Mouse (Mus musculus) ES-Bruce4 (cell line): ENCODE data around the gene Usp12. TPM values are rescaled to one million over a fixed set of nuclear protein-coding genes. Genes with fewer than 3 reads are reported as not detected.

Experiments
- H3K27ac ChIP-seq: 2 replicates; pipeline ENCODE4 v1.5.1; 2012; ENCODE audit warnings: low read length, inconsistent platforms; ENCODE audit not compliant: insufficient read depth
- H3K27me3 ChIP-seq: 2 replicates; pipeline ENCODE4 v1.6.1; 2012; ENCODE audit warnings: mild to moderate bottlenecking, low read length, inconsistent platforms; ENCODE audit not compliant: control insufficient read depth, poor library complexity, insufficient read depth, severe bottlenecking
- H3K36me3 ChIP-seq: 2 replicates; pipeline ENCODE4 v1.6.1; 2012; ENCODE audit warnings: inconsistent platforms, mild to moderate bottlenecking, low read length, moderate library complexity; ENCODE audit not compliant: control insufficient read depth, poor library complexity, insufficient read depth, severe bottlenecking
- H3K4me1 ChIP-seq: one replicate; pipeline ENCODE4 v1.8.1; 2011; ENCODE audit warnings: low read length; ENCODE audit not compliant: control insufficient read depth, insufficient read depth
- H3K4me3 ChIP-seq: 2 replicates; pipeline ENCODE4 v1.5.1; 2011; ENCODE audit warnings: low read depth, mild to moderate bottlenecking, low read length
- H3K9ac ChIP-seq: 2 replicates; pipeline ENCODE4 v1.6.1; 2012; ENCODE audit warnings: low read depth, mild to moderate bottlenecking, inconsistent platforms; ENCODE audit not compliant: poor library complexity, severe bottlenecking
- H3K9me3 ChIP-seq: replicated peaks from 2 replicates; pipeline ENCODE4 v1.6.1; 2012; ENCODE audit warnings: mild to moderate bottlenecking, low read length, inconsistent platforms; ENCODE audit not compliant: control insufficient read depth, poor library complexity, insufficient read depth, severe bottlenecking
- CTCF ChIP-seq: IDR thresholded peaks from one replicate; pipeline ENCODE4 v1.8.1; 2011; ENCODE audit warnings: low read depth, low read length
- EP300 ChIP-seq: IDR thresholded peaks from 2 replicates; pipeline ENCODE4 v1.6.1; 2011; ENCODE audit warnings: low read depth, low read length; ENCODE audit not compliant: insufficient read depth
- polyA plus RNA-seq: library from polyadenylated mRNA; stranded (reverse); fragments of >200 nt; gene quantifications from 2 replicates; pipeline ENCODE4 v1.2.4, GENCODE M21; 2011; ENCODE audit warnings: low read depth; ENCODE audit not compliant: missing spikeins, insufficient read depth, insufficient read length

Usp12 gene
- polyA plus RNA-seq, 1 experiment = 57.2 TPM

DNA sequence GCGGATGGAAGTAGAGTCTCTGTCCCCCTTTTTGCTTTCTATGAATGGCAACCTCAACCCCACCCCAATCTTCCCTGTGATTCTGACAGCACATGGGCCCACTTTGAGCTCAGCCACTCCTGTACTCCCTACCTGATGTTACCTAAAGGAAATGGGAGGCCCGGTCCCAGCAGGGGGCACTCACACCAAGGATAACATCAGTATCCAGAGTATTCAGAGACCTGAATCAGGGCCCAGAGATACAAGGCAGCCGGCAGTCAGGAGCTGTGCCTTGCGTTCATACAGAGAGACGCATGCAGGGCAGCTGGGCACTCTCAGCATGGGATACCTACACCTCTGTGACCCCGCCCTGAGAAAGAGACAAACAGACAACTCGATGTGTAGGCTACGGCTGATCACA lies 103.1 kb downstream of the Usp12 start:
- Histone ChIP-seq H3K4me3 (no peak overlapping the region), H3K27me3 (no peaks in the 10 kb centered on the region), H3K4me1 (no peaks in the 10 kb centered on the region), H3K9me3 (no peaks in the 10 kb centered on the region), H3K36me3 (no peaks in the 10 kb centered on the region), H3K9ac (no peak overlapping the region), H3K27ac (no peak overlapping the region)
- TF ChIP-seq EP300 (no peak), CTCF (peak; percentile 16)

DNA sequence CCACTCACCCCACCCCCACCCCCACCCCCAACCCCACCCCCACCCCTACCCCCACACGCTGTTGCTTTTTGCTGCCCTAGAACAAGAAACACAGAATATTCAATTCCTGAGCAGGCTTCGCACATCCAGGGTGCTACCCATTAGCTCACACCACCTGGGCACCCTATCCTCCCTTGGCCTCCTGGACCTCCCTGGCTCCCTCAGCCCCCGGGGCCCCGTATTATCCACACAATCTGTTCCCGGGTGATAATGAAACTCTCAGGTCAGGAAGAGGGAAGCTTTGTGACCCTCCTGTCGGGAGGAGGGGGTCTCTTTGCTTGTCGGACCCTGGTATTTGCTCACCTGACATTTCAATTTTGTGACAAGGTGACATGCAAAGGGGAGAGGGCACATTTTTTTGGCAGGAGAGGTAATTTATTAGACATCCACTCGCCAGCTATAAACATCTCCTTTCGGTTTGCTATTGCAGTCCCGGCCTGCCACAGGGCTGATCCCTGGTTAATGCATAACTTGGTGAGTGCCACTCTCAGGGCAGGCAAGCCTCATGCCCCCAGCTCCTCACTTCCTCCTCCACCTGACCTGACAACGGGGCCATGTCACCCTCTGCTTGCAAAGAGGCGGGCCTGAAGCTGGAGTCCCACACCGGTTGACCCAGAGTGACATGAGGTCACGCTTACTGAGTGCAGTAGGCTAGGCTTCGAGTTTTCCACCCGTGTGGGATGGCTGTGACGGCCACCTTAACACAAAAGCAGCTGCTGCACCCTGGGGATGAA lies 107.1 kb downstream of the Usp12 start:
- Histone ChIP-seq H3K4me1 (no peaks in the 10 kb centered on the region), H3K9ac (no peak overlapping the region), H3K4me3 (no peak overlapping the region), H3K27ac (no peak overlapping the region), H3K9me3 (no peaks in the 10 kb centered on the region), H3K36me3 (no peaks in the 10 kb centered on the region), H3K27me3 (no peaks in the 10 kb centered on the region)
- no peak for TF ChIP-seq EP300

DNA sequence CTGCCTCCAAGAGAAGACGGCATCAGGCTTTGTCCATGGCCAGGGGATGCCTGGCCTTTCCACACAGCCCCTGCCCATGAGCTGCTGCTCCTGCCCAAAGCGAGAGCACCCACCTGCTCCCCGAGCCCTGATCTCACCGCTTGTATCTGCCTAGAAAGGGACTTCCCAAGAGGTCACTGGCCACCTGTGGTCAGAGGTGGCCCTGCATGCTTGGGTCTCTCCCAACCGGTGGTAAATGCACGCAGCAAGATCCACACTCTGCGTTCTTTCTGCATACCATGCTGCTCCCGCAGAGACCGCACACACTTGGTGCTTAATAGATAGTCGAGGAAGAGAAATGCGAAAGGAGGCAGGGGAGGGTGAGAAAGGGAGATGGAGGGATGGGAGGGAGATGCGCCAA lies 107.9 kb downstream of the Usp12 start:
- TF ChIP-seq EP300 = no peak
- TF ChIP-seq CTCF = no peak
- Histone ChIP-seq H3K9me3 (no peaks in the 10 kb centered on the region), H3K9ac (no peak overlapping the region), H3K36me3 (no peaks in the 10 kb centered on the region), H3K27ac (no peak overlapping the region), H3K27me3 (no peaks in the 10 kb centered on the region), H3K4me1 (no peaks in the 10 kb centered on the region), H3K4me3 (no peak overlapping the region)

Other genes with a start within 250 kb of the Usp12 start
- not detected in 2 replicates for gene Gm3415, start 238.9 kb downstream of the Usp12 start, polyA plus RNA-seq
- not detected in 2 replicates for gene Gpr12, start 209.8 kb downstream of the Usp12 start, polyA plus RNA-seq
- gene Rpl21, start 37.9 kb upstream of the Usp12 start, polyA plus RNA-seq = 77.5 and 85.8 TPM in 2 replicates
- gene Rasl11a, start 50.1 kb upstream of the Usp12 start, polyA plus RNA-seq = 3.2 and 3.8 TPM in 2 replicates
- 75.9 and 80.6 TPM in 2 replicates for gene Gtf3a, start 153.7 kb upstream of the Usp12 start, polyA plus RNA-seq
- 14.7 and 16.5 TPM in 2 replicates for gene Mtif3, start 168.8 kb upstream of the Usp12 start, polyA plus RNA-seq